Mouse (Mus musculus) regulatory T cell (primary cell): ENCODE data around the gene Antxr1.

Source experiments
- in situ Hi-C: fragments of 300-600 bp; cut with MboI, MseI; formaldehyde crosslinking; loops from one replicate; pipeline ENCODE4 v1.15.1; 2025; ENCODE audit warnings: high pct_unique_total_duplicates

Gene Antxr1

GRCm38 (mm10) chr6:87202048-87202605, 133.5 kb downstream of the Antxr1 start:
- in situ Hi-C loops, result no loop called here

- in situ Hi-C loops, result no loop called here
Observed at GRCm38 (mm10) chr6:87189755-87190154, 145.9 kb downstream of the Antxr1 start.

- in situ Hi-C loops, result no loop called here
Observed at GRCm38 (mm10) chr6:87186988-87187387, 148.6 kb downstream of the Antxr1 start.

GRCm38 (mm10) chr6:87184418-87184817, 151.2 kb downstream of the Antxr1 start:
- in situ Hi-C loops, result no loop called here

- in situ Hi-C loops, result no loop called here
Observed at GRCm38 (mm10) chr6:87183981-87184380, 151.6 kb downstream of the Antxr1 start.

GRCm38 (mm10) chr6:87183159-87183558, 152.5 kb downstream of the Antxr1 start:
- in situ Hi-C loops, result no loop called here

GRCm38 (mm10) chr6:87182736-87183135, 152.9 kb downstream of the Antxr1 start:
- in situ Hi-C loops, result no loop called here

- in situ Hi-C loops, result no loop called here
Observed at GRCm38 (mm10) chr6:87171461-87171860, 164.2 kb downstream of the Antxr1 start.

GRCm38 (mm10) chr6:87170875-87171274, 164.7 kb downstream of the Antxr1 start:
- in situ Hi-C loops, result no loop called here

GRCm38 (mm10) chr6:87170277-87170676, 165.3 kb downstream of the Antxr1 start:
- in situ Hi-C loops, result no loop called here

GRCm38 (mm10) chr6:87168021-87168420, 167.6 kb downstream of the Antxr1 start:
- in situ Hi-C loops, result no loop called here

GRCm38 (mm10) chr6:87166673-87167305, 168.8 kb downstream of the Antxr1 start:
- in situ Hi-C loops, result no loop called here

- in situ Hi-C loops, result no loop called here
Observed at GRCm38 (mm10) chr6:87165536-87166311, 169.9 kb downstream of the Antxr1 start.

- in situ Hi-C loops, result loop anchor here (5.0 kb wide), 1 partner anchor 46 kb away; no protein-coding TSS in a partner anchor
Observed at GRCm38 (mm10) chr6:87161391-87162263, 174.0 kb downstream of the Antxr1 start.

- in situ Hi-C loops, result loop anchor here (5.0 kb wide), 1 partner anchor 47 kb away; no protein-coding TSS in a partner anchor
Observed at GRCm38 (mm10) chr6:87160196-87160595, 175.4 kb downstream of the Antxr1 start.

- in situ Hi-C loops, result no loop called here
Observed at GRCm38 (mm10) chr6:87158062-87158623, 177.5 kb downstream of the Antxr1 start.

GRCm38 (mm10) chr6:87153836-87154235, 181.8 kb downstream of the Antxr1 start:
- in situ Hi-C loops, result no loop called here

- in situ Hi-C loops, result no loop called here
Observed at GRCm38 (mm10) chr6:87153231-87153580, 182.4 kb downstream of the Antxr1 start.

GRCm38 (mm10) chr6:87152461-87153230, 183.0 kb downstream of the Antxr1 start:
- in situ Hi-C loops, result no loop called here

- in situ Hi-C loops, result no loop called here
Observed at GRCm38 (mm10) chr6:87151427-87151826, 184.2 kb downstream of the Antxr1 start.

- in situ Hi-C loops, result no loop called here
Observed at GRCm38 (mm10) chr6:87150471-87150870, 185.2 kb downstream of the Antxr1 start.
